Mouse (Mus musculus): Measurements from ENCODE around the gene Gsc2.

Gsc2 gene

GRCm38 (mm10) chr16:17865293-17865692, 49.6 kb downstream of the Gsc2 start:
- no peak for DNase-seq (ENCODE audit: low spot score in 2 of 2)

Measured in cerebellum, postnatal 4 days (tissue).